Mouse (Mus musculus): Measurements from ENCODE around the gene Rapgefl1.

DNA sequence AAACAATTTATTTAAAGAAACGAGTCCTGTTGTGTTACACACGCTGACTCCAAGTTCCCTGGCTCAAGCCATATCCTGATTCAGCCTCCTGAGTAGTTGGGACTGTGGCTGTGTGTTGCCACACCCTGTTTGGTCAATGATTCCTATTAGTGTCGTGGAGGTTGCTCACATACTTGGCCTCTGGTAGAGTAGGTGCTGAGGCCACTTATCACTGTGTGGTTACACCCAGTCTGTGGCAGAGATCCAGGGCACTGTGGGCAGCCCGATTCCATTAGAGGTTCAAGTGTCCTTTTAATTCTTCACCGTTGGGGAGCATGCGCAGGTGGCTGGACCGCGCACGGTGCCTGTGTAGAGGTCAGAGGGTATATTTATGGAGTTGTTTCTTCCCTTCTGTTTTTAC, 37.3 kb downstream of the Rapgefl1 start:
- TF ChIP-seq CTCF (IDR thresholded peaks at IDR 0.05; ENCODE audit: low read depth, low read length) (no peak), GATA1 (IDR thresholded peaks at IDR 0.05; ENCODE audit: borderline replicate concordance, low read length) (no peak), TAL1 (conservative IDR thresholded peaks at IDR 0.05; ENCODE audit: low read depth, low read length) (no peak)

Data from G1E (cell line).